Mouse (Mus musculus): ENCODE measurements around the gene Hmmr. TPM values are rescaled to one million over a fixed set of nuclear protein-coding genes. Genes with fewer than 3 reads are reported as not detected.
A peak's percentile ranks its signal among the peaks of the same experiment; 100 is the strongest.

The Hmmr gene
- polyA plus RNA-seq, 1 experiment from 2014 or later: 43.2 TPM

DNA sequence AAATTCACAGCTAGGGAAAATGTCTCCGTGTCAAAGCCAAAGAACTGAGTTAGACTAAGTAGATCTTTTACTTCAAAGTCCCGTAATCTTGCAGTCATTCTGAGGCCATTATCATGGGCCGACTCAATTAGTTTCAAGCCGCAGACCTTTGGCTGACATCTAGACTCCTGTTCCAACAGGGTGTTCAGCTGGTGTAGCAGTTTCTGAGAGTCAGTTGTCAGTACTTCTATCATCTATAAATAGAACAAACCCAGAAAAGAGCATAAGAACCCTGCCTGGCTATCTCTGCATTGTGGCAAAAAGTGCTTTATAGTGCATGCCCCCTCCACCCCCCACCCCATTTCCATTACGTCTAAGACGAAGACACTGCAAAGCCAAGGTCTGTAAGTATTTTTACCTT lies 20.6 kb upstream of the Hmmr start:
- Histone ChIP-seq H3K27me3 (ENCODE audit: insufficient read depth, low read length) (no peaks in the 10 kb centered on the region), H3K4me1 (ENCODE audit: insufficient read depth, low read length) (peaks cover 16% of the 10 kb centered on the region), H3K4me3 (ENCODE audit: low read length) (no peak overlapping the region), H3K27ac (ENCODE audit: low read length) (no peak overlapping the region), H3K9me3 (ENCODE audit: low read length) (no peaks in the 10 kb centered on the region), H3K4me2 (replicated peaks; ENCODE audit: low read depth, low read length) (peak overlapping the region; percentile 89), H3K36me3 (ENCODE audit: insufficient read depth, low read length) (0 out of 2 replicates have a peak, but pooled peaks cover 9% of the 10 kb centered on the region), H3K9ac (replicated peaks; ENCODE audit: low read length) (no peak overlapping the region)
- ATAC-seq (ENCODE audit: low FRiP score, low TSS enrichment): no peak
- WGBS: 67% methylated on average over 6 of the region's 6 CpGs

- WGBS: 60% methylated on average over 2 of the region's 2 CpGs
Measured at GRCm38 (mm10) chr11:40747716-40748115, 14.5 kb upstream of the Hmmr start.

DNA sequence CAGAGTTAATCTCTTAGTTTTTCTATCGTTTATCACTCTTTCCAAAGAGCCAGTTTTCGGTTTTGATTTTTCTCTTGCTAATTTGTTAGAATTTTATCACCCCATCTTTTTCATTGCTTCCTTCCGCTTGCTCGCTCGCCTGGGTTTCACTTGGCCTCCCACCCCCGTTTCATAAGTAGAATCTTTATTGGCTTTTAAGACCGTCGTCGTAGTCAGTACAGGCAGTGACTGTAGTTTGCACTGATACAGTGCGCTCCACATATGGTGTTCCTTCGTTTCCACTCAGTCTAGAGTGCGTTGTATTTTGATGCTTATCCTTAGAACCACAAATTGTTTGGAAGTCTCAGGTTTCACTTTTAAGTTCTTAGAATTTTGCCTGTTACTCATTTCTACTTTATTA lies 13.1 kb upstream of the Hmmr start:
- Histone ChIP-seq H3K9me3 (ENCODE audit: low read length) (no peaks in the 10 kb centered on the region), H3K27ac (ENCODE audit: low read length) (no peak overlapping the region), H3K4me2 (replicated peaks; ENCODE audit: low read depth, low read length) (no peak overlapping the region), H3K27me3 (ENCODE audit: insufficient read depth, low read length) (no peaks in the 10 kb centered on the region), H3K4me3 (ENCODE audit: low read length) (no peak overlapping the region), H3K9ac (replicated peaks; ENCODE audit: low read length) (no peak overlapping the region), H3K36me3 (ENCODE audit: insufficient read depth, low read length) (peaks cover 11% of the 10 kb centered on the region; the same call in 1 of the 2 replicates), H3K4me1 (ENCODE audit: insufficient read depth, low read length) (no peaks in the 10 kb centered on the region)
- 87% methylated on average over 12 of the region's 12 CpGs for WGBS
- no peak for ATAC-seq (ENCODE audit: low FRiP score, low TSS enrichment)

More at GRCm38 (mm10) chr11:40747716-40748115, 14.5 kb upstream of the Hmmr start:
- Histone ChIP-seq H3K27ac (ENCODE audit: low read length) (no peak overlapping the region), H3K9ac (replicated peaks; ENCODE audit: low read length) (no peak overlapping the region), H3K9me3 (ENCODE audit: low read length) (no peaks in the 10 kb centered on the region), H3K27me3 (ENCODE audit: insufficient read depth, low read length) (no peaks in the 10 kb centered on the region), H3K4me3 (ENCODE audit: low read length) (no peak overlapping the region), H3K4me2 (replicated peaks; ENCODE audit: low read depth, low read length) (no peak overlapping the region), H3K4me1 (ENCODE audit: insufficient read depth, low read length) (no peaks in the 10 kb centered on the region), H3K36me3 (ENCODE audit: insufficient read depth, low read length) (0 out of 2 replicates have a peak, but pooled peaks cover 9% of the 10 kb centered on the region)
- no peak for ATAC-seq (ENCODE audit: low FRiP score, low TSS enrichment)

- Histone ChIP-seq H3K4me2 (replicated peaks; ENCODE audit: low read depth, low read length) (no peak overlapping the region), H3K4me3 (ENCODE audit: low read length) (no peak overlapping the region), H3K9me3 (ENCODE audit: low read length) (no peaks in the 10 kb centered on the region), H3K27me3 (ENCODE audit: insufficient read depth, low read length) (no peaks in the 10 kb centered on the region), H3K9ac (replicated peaks; ENCODE audit: low read length) (no peak overlapping the region), H3K27ac (ENCODE audit: low read length) (no peak overlapping the region), H3K4me1 (ENCODE audit: insufficient read depth, low read length) (no peaks in the 10 kb centered on the region), H3K36me3 (ENCODE audit: insufficient read depth, low read length) (peaks cover 11% of the 10 kb centered on the region)
- WGBS: 84% methylated on average over 3 of the region's 3 CpGs
- no peak for ATAC-seq (ENCODE audit: low FRiP score, low TSS enrichment)
Measured at GRCm38 (mm10) chr11:40744348-40744747, 11.1 kb upstream of the Hmmr start.

- 90% methylated on average over 12 of the region's 12 CpGs for WGBS
Measured at GRCm38 (mm10) chr11:40741605-40742262, 8.5 kb upstream of the Hmmr start.

DNA sequence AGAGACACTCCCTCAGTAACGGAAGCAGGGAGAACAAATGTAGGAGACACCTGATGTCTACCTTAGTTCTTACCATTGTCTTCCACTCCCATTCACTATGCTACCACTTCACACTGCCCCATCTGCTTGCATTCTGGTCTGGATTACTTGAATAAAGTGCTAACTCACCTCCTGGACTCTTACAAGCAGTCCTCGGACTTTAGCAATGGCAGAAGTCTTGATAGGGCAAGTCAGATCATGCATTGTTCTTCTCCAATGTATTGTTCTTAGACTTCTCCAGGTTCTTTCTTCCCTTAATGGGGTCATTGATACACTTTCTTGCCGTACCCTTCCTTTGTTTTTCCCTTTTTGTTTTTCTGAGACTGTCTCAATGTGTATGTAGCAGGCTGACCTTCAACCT lies 4.1 kb upstream of the Hmmr start:
- H3K9ac ChIP-seq (replicated peaks; ENCODE audit: low read length): no peak overlapping the region
- no peak overlapping the region for H3K27ac ChIP-seq (ENCODE audit: low read length)
- WGBS: 89% methylated on average over 3 of the region's 3 CpGs
- no peak overlapping the region for H3K4me3 ChIP-seq (ENCODE audit: low read length)
- no peak for ATAC-seq (ENCODE audit: low FRiP score, low TSS enrichment)
- no peak overlapping the region for H3K4me2 ChIP-seq (replicated peaks; ENCODE audit: low read depth, low read length)
- H3K27me3 ChIP-seq (ENCODE audit: insufficient read depth, low read length): no peaks in the 10 kb centered on the region
- peaks cover 34% of the 10 kb centered on the region for H3K36me3 ChIP-seq (ENCODE audit: insufficient read depth, low read length)
- peaks cover 13% of the 10 kb centered on the region for H3K4me1 ChIP-seq (ENCODE audit: insufficient read depth, low read length)
- no peaks in the 10 kb centered on the region for H3K9me3 ChIP-seq (ENCODE audit: low read length)

More at GRCm38 (mm10) chr11:40741605-40742262, 8.5 kb upstream of the Hmmr start:
- H3K36me3 ChIP-seq (ENCODE audit: insufficient read depth, low read length): peaks cover 30% of the 10 kb centered on the region
- no peak overlapping the region for H3K9ac ChIP-seq (replicated peaks; ENCODE audit: low read length)
- H3K4me1 ChIP-seq (ENCODE audit: insufficient read depth, low read length): no peaks in the 10 kb centered on the region
- no peak for ATAC-seq (ENCODE audit: low FRiP score, low TSS enrichment)
- H3K27me3 ChIP-seq (ENCODE audit: insufficient read depth, low read length): no peaks in the 10 kb centered on the region
- H3K27ac ChIP-seq (ENCODE audit: low read length): no peak overlapping the region
- H3K9me3 ChIP-seq (ENCODE audit: low read length): no peaks in the 10 kb centered on the region
- no peak overlapping the region for H3K4me3 ChIP-seq (ENCODE audit: low read length)
- H3K4me2 ChIP-seq (replicated peaks; ENCODE audit: low read depth, low read length): no peak overlapping the region

GRCm38 (mm10) chr11:40734251-40734752 lies 1.1 kb upstream of the Hmmr start:
- no peaks in the 10 kb centered on the region for H3K9me3 ChIP-seq (ENCODE audit: low read length)
- H3K9ac ChIP-seq (replicated peaks; ENCODE audit: low read length): peak overlapping the region; percentile 89
- peak overlapping the region; percentile 77 for H3K4me3 ChIP-seq (ENCODE audit: low read length)
- H3K4me1 ChIP-seq (ENCODE audit: insufficient read depth, low read length): peaks cover 27% of the 10 kb centered on the region
- 4% methylated on average over 11 of the region's 11 CpGs for WGBS
- H3K4me2 ChIP-seq (replicated peaks; ENCODE audit: low read depth, low read length): peak overlapping the region; percentile 84
- no peak for ATAC-seq (ENCODE audit: low FRiP score, low TSS enrichment)
- peak overlapping the region; percentile 92; the same call in 1 of the 2 replicates for H3K27ac ChIP-seq (ENCODE audit: low read length)
- H3K27me3 ChIP-seq (ENCODE audit: insufficient read depth, low read length): no peaks in the 10 kb centered on the region
- peaks cover 23% of the 10 kb centered on the region for H3K36me3 ChIP-seq (ENCODE audit: insufficient read depth, low read length)

DNA sequence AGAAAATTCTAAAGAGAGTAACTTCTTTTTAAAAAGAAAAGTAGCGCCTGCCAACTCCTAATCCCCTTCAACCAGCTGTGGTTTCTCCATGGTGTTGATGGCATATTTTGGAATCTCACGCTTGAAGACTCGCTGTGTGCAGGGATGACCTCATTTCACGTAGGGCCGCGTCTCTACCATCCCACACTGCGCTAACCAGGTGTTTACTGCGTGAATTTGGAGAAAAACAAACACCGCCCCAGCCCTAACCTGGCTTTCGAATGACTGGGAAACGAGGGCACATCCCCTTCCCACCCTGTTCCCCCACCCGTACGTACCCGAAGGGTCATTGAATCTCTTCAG lies 254 bp downstream of the Hmmr start:
- Histone ChIP-seq H3K9ac (replicated peaks; ENCODE audit: low read length) (peak overlapping the region; percentile 63), H3K4me3 (ENCODE audit: low read length) (peak overlapping the region; percentile 77), H3K27me3 (ENCODE audit: insufficient read depth, low read length) (no peaks in the 10 kb centered on the region), H3K9me3 (ENCODE audit: low read length) (no peaks in the 10 kb centered on the region), H3K27ac (ENCODE audit: low read length) (no peak overlapping the region), H3K4me2 (replicated peaks; ENCODE audit: low read depth, low read length) (peak overlapping the region; percentile 56), H3K4me1 (ENCODE audit: insufficient read depth, low read length) (peaks cover 27% of the 10 kb centered on the region), H3K36me3 (ENCODE audit: insufficient read depth, low read length) (peaks cover 24% of the 10 kb centered on the region)
- peak; percentile 50 for ATAC-seq (ENCODE audit: low FRiP score, low TSS enrichment)
- under 1% methylated on average over 14 of the region's 14 CpGs for WGBS

DNA sequence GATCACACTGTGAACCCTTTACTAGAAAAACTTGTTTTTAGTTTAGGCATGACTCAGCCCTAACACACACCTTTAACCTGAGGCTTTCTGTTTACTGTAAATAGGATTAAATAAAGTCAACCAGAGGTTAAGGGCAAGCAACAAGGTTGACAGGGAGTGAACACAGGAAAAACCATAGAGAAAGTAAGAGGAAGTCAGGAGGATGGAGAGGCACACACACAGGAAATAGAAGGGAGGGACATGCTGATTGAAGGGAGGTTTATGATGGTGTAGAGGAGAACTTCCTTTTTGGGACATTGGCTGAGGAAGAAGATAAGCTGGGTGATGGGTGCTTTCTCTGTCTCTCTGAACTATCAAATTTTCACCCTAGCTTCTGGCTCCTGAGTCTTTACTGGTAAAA lies 14.9 kb downstream of the Hmmr start:
- H3K4me3 ChIP-seq (ENCODE audit: low read length): no peak overlapping the region
- ATAC-seq (ENCODE audit: low FRiP score, low TSS enrichment): no peak

DNA sequence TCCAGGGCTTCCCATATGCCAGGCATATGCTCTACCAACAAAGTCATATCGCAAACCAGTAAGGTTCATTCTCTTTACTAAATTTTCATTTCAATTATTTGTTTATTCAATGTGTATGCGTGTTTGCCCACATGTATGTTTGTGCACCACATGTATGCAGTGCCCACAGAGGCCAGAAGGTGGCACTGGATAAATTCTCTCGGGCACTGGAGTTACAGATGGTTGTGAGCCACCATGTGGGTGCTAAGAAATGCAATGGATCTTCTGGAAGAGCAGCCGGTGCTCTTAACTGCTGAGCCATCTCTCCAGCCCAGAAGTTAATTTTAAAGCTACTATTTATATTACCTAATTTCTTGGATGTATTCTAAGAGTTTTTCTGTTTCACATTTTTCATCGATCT lies 17.7 kb downstream of the Hmmr start:
- Histone ChIP-seq H3K9ac (replicated peaks; ENCODE audit: low read length) (no peak overlapping the region), H3K36me3 (ENCODE audit: insufficient read depth, low read length) (peaks cover 58% of the 10 kb centered on the region), H3K4me3 (ENCODE audit: low read length) (no peak overlapping the region), H3K4me1 (ENCODE audit: insufficient read depth, low read length) (no peaks in the 10 kb centered on the region), H3K27ac (ENCODE audit: low read length) (no peak overlapping the region), H3K4me2 (replicated peaks; ENCODE audit: low read depth, low read length) (no peak overlapping the region), H3K27me3 (ENCODE audit: insufficient read depth, low read length) (no peaks in the 10 kb centered on the region), H3K9me3 (ENCODE audit: low read length) (no peaks in the 10 kb centered on the region)
- ATAC-seq (ENCODE audit: low FRiP score, low TSS enrichment): no peak
- WGBS: 92% methylated on average over 5 of the region's 5 CpGs

More for the DNA sequence above, 14.9 kb downstream of the Hmmr start:
- H3K4me2 ChIP-seq (replicated peaks; ENCODE audit: low read depth, low read length): no peak overlapping the region
- H3K4me1 ChIP-seq (ENCODE audit: insufficient read depth, low read length): no peaks in the 10 kb centered on the region
- H3K9ac ChIP-seq (replicated peaks; ENCODE audit: low read length): no peak overlapping the region
- H3K36me3 ChIP-seq (ENCODE audit: insufficient read depth, low read length): peaks cover 67% of the 10 kb centered on the region
- no peak overlapping the region for H3K27ac ChIP-seq (ENCODE audit: low read length)
- no peaks in the 10 kb centered on the region for H3K27me3 ChIP-seq (ENCODE audit: insufficient read depth, low read length)
- no peaks in the 10 kb centered on the region for H3K9me3 ChIP-seq (ENCODE audit: low read length)

Data from kidney, embryonic 16.5 days (tissue).